Mouse (Mus musculus): ENCODE results near the gene Adgrb3. TPM values are rescaled to one million over a fixed set of nuclear protein-coding genes. Genes with fewer than 3 reads are reported as not detected.
"Not testable (repeated sequence)": the region's sequence is repeated elsewhere in the genome, so short reads cannot be mapped to it uniquely, and the experiment has no call there.

The Adgrb3 gene
- polyA plus RNA-seq, 2 experiments: 1.8 to 2.2 TPM

GRCm38 (mm10) chr1:25616954-25617353 lies 212.6 kb downstream of the Adgrb3 start:
- no peak overlapping the region for H3K9ac ChIP-seq (ENCODE audit: low read depth, low read length, severe bottlenecking)
- DNase-seq (ENCODE audit: low spot score) (peak; percentile 65), ATAC-seq (ENCODE audit: low FRiP score, low read depth) (no peak)
- no peak overlapping the region for H3K27ac ChIP-seq (replicated peaks; ENCODE audit: low read depth, low read length)
- H3K4me2 ChIP-seq (replicated peaks; ENCODE audit: low read depth, low read length, severe bottlenecking): no peak overlapping the region
- H3K9me3 ChIP-seq (ENCODE audit: control insufficient read depth, low read length): no peaks in the 10 kb centered on the region
- no peaks in the 10 kb centered on the region for H3K27me3 ChIP-seq (ENCODE audit: control insufficient read depth, insufficient read depth, low read length)
- no peak for TF ChIP-seq POLR2A (IDR thresholded peaks at IDR 0.05; ENCODE audit: borderline replicate concordance, extremely low read depth, insufficient read depth, insufficient read length)
- no peaks in the 10 kb centered on the region for H3K36me3 ChIP-seq (ENCODE audit: control insufficient read depth, insufficient read depth, low read length)
- H3K4me1 ChIP-seq (ENCODE audit: control insufficient read depth, insufficient read depth, low read length): no peaks in the 10 kb centered on the region
- H3K4me3 ChIP-seq (replicated peaks; ENCODE audit: low read length): no peak overlapping the region

GRCm38 (mm10) chr1:25610776-25611175 lies 218.7 kb downstream of the Adgrb3 start:
- not testable (repeated sequence) for ATAC-seq (ENCODE audit: low FRiP score, low read depth); DNase-seq (ENCODE audit: low spot score); H3K9me3 ChIP-seq (ENCODE audit: control insufficient read depth, low read length); H3K36me3 ChIP-seq (ENCODE audit: control insufficient read depth, insufficient read depth, low read length); H3K27ac ChIP-seq (replicated peaks; ENCODE audit: low read depth, low read length); H3K27me3 ChIP-seq (ENCODE audit: control insufficient read depth, insufficient read depth, low read length); H3K4me3 ChIP-seq (replicated peaks; ENCODE audit: low read length); H3K4me2 ChIP-seq (replicated peaks; ENCODE audit: low read depth, low read length, severe bottlenecking); H3K9ac ChIP-seq (ENCODE audit: low read depth, low read length, severe bottlenecking); H3K4me1 ChIP-seq (ENCODE audit: control insufficient read depth, insufficient read depth, low read length)

DNA sequence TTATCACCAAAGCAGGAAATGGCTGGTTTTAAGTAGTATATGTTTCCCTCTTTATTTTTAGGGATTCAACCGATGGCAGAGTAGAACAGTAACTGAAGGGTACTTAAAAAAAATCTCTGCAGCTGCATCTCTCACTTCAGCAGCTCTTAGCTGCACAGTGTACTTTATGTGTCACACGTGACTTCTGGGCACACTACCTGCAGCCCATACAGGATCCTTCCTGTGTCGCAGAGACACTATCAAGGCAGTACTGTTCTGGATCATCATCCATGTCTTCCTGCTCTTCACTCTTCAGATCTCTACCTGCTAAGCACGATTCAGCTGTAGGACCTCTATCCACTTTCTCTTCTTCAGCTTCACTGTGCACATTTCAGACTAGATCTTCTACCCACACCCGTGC lies 230.6 kb downstream of the Adgrb3 start:
- TF ChIP-seq POLR2A (IDR thresholded peaks at IDR 0.05; ENCODE audit: borderline replicate concordance, extremely low read depth, insufficient read depth, insufficient read length): no peak
- H3K27ac ChIP-seq (replicated peaks; ENCODE audit: low read depth, low read length): no peak overlapping the region
- no peak overlapping the region for H3K9ac ChIP-seq (ENCODE audit: low read depth, low read length, severe bottlenecking)
- 86% methylated on average over 5 of the region's 5 CpGs for WGBS
- H3K4me1 ChIP-seq (ENCODE audit: control insufficient read depth, insufficient read depth, low read length): no peaks in the 10 kb centered on the region
- no peak for ATAC-seq (ENCODE audit: low FRiP score, low read depth)
- no peak for DNase-seq (ENCODE audit: low spot score)
- H3K27me3 ChIP-seq (ENCODE audit: control insufficient read depth, insufficient read depth, low read length): no peaks in the 10 kb centered on the region
- no peaks in the 10 kb centered on the region for H3K9me3 ChIP-seq (ENCODE audit: control insufficient read depth, low read length)
- H3K36me3 ChIP-seq (ENCODE audit: control insufficient read depth, insufficient read depth, low read length): no peaks in the 10 kb centered on the region
- no peak overlapping the region for H3K4me3 ChIP-seq (replicated peaks; ENCODE audit: low read length)
- no peak overlapping the region for H3K4me2 ChIP-seq (replicated peaks; ENCODE audit: low read depth, low read length, severe bottlenecking)

GRCm38 (mm10) chr1:25588568-25589118 lies 240.9 kb downstream of the Adgrb3 start:
- Histone ChIP-seq H3K27ac (replicated peaks; ENCODE audit: low read depth, low read length) (no peak overlapping the region), H3K4me1 (ENCODE audit: control insufficient read depth, insufficient read depth, low read length) (no peaks in the 10 kb centered on the region), H3K27me3 (ENCODE audit: control insufficient read depth, insufficient read depth, low read length) (no peaks in the 10 kb centered on the region), H3K4me2 (replicated peaks; ENCODE audit: low read depth, low read length, severe bottlenecking) (no peak overlapping the region), H3K36me3 (ENCODE audit: control insufficient read depth, insufficient read depth, low read length) (no peaks in the 10 kb centered on the region), H3K4me3 (replicated peaks; ENCODE audit: low read length) (no peak overlapping the region), H3K9me3 (ENCODE audit: control insufficient read depth, low read length) (no peaks in the 10 kb centered on the region), H3K9ac (ENCODE audit: low read depth, low read length, severe bottlenecking) (no peak overlapping the region)
- TF ChIP-seq POLR2A (IDR thresholded peaks at IDR 0.05; ENCODE audit: borderline replicate concordance, extremely low read depth, insufficient read depth, insufficient read length): no peak
- 63% methylated on average over 2 of the region's 2 CpGs for WGBS
- DNase-seq (ENCODE audit: low spot score) (no peak), ATAC-seq (ENCODE audit: low FRiP score, low read depth) (no peak)

- no peaks in the 10 kb centered on the region for H3K9me3 ChIP-seq (ENCODE audit: control insufficient read depth, low read length)
- ATAC-seq (ENCODE audit: low FRiP score, low read depth) (no peak), DNase-seq (ENCODE audit: low spot score) (no peak)
- H3K4me3 ChIP-seq (replicated peaks; ENCODE audit: low read length): no peak overlapping the region
- TF ChIP-seq POLR2A (IDR thresholded peaks at IDR 0.05; ENCODE audit: borderline replicate concordance, extremely low read depth, insufficient read depth, insufficient read length): no peak
- H3K9ac ChIP-seq (ENCODE audit: low read depth, low read length, severe bottlenecking): no peak overlapping the region
- H3K4me2 ChIP-seq (replicated peaks; ENCODE audit: low read depth, low read length, severe bottlenecking): no peak overlapping the region
- WGBS: 88% methylated on average over 1 of the region's 1 CpGs
- H3K4me1 ChIP-seq (ENCODE audit: control insufficient read depth, insufficient read depth, low read length): no peaks in the 10 kb centered on the region
- no peaks in the 10 kb centered on the region for H3K36me3 ChIP-seq (ENCODE audit: control insufficient read depth, insufficient read depth, low read length)
- H3K27ac ChIP-seq (replicated peaks; ENCODE audit: low read depth, low read length): no peak overlapping the region
- no peaks in the 10 kb centered on the region for H3K27me3 ChIP-seq (ENCODE audit: control insufficient read depth, insufficient read depth, low read length)
These were observed 247.8 kb downstream of the Adgrb3 start for GRCm38 (mm10) chr1:25581698-25582097.

DNA sequence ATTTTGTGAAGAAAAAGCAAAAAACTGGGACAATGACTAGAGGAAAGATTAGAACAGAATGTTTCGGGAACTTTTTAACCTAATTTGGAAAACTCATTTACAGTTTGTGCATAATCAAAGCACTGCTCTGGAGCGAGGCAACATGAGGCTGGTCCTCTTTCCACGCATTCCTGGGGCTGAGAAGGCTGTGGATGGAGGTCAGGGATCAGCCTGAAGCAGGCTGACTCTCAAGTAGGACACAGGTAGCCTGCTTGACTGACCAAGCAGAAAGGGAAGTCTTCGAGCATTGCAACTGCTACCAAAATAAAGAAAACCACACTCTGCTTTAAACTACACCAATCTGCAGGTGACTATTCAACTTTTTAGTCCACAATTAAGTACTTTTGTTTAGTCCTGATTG lies 251.7 kb downstream of the Adgrb3 start:
- TF ChIP-seq POLR2A (IDR thresholded peaks at IDR 0.05; ENCODE audit: borderline replicate concordance, extremely low read depth, insufficient read depth, insufficient read length): no peak
- no peak overlapping the region for H3K27ac ChIP-seq (replicated peaks; ENCODE audit: low read depth, low read length)
- H3K4me1 ChIP-seq (ENCODE audit: control insufficient read depth, insufficient read depth, low read length): no peaks in the 10 kb centered on the region
- no peaks in the 10 kb centered on the region for H3K36me3 ChIP-seq (ENCODE audit: control insufficient read depth, insufficient read depth, low read length)
- no peak for DNase-seq (ENCODE audit: low spot score)
- WGBS: 81% methylated on average over 4 of the region's 4 CpGs
- ATAC-seq (ENCODE audit: low FRiP score, low read depth): no peak
- no peak overlapping the region for H3K9ac ChIP-seq (ENCODE audit: low read depth, low read length, severe bottlenecking)
- no peaks in the 10 kb centered on the region for H3K27me3 ChIP-seq (ENCODE audit: control insufficient read depth, insufficient read depth, low read length)
- no peaks in the 10 kb centered on the region for H3K9me3 ChIP-seq (ENCODE audit: control insufficient read depth, low read length)
- H3K4me3 ChIP-seq (replicated peaks; ENCODE audit: low read length): no peak overlapping the region
- H3K4me2 ChIP-seq (replicated peaks; ENCODE audit: low read depth, low read length, severe bottlenecking): no peak overlapping the region

Data from limb, embryonic 14.5 days (tissue).